Mouse (Mus musculus) adrenal gland, adult 18-20 months (tissue): ENCODE measurements around the gene Pomgnt2. TPM values are rescaled to one million over a fixed set of nuclear protein-coding genes. Genes with fewer than 3 reads are reported as not detected.

Source experiments
- total RNA-seq, 2 experiments: library from RNA; stranded (reverse); gene quantifications; 1 replicate in 1 of 2; 2 replicates in 1 of 2; pipeline ENCODE4 v1.2.3; 2021

Pomgnt2 gene
- total RNA-seq, 2 experiments from 2014 or later, result 19.2 to 19.7 TPM

Other genes with a start within 250 kb of the Pomgnt2 start
- gene Zfp651, start 237.8 kb downstream of the Pomgnt2 start, total RNA-seq, result 10 to 100 TPM; 22.8 to 32.5 TPM
- gene Klhl40, start 219.5 kb downstream of the Pomgnt2 start, total RNA-seq, result under 1 TPM in 1 of 2 experiments, not detected in 1; 0.32 TPM
- not detected for gene Hhatl, start 204.6 kb downstream of the Pomgnt2 start, total RNA-seq
- under 1 TPM; 0.70 to 0.93 TPM for gene Ccdc13, start 157.6 kb downstream of the Pomgnt2 start, total RNA-seq
- 100 to 1,000 TPM in 1 of 2 experiments, 10 to 100 TPM in 1; 89.4 to 116 TPM for gene Higd1a, start 138.7 kb downstream of the Pomgnt2 start, total RNA-seq
- 1 to 10 TPM; 1.8 to 2.1 TPM for gene Ackr2, start 98.8 kb downstream of the Pomgnt2 start, total RNA-seq
- under 1 TPM; 0.61 to 0.70 TPM for gene Cyp8b1, start 80.8 kb downstream of the Pomgnt2 start, total RNA-seq
- gene Fam198a, start 46.1 kb downstream of the Pomgnt2 start, total RNA-seq, result 1 to 10 TPM in 1 of 2 experiments, under 1 TPM in 1; 0.48 to 1.3 TPM
- 100 to 1,000 TPM; 209 to 293 TPM for gene Snrk, start 120.2 kb upstream of the Pomgnt2 start, total RNA-seq